Mouse (Mus musculus) embryonic facial prominence, embryonic 13.5 days (tissue): ENCODE measurements at regions not wholly inside any gene's neighbourhood (a gene's known extent, or its start where the extent isn't known, plus 50 kb on each side); places are given as distances from the start of the nearest gene placed in this dataset.
A peak's percentile ranks its signal among the peaks of the same experiment; 100 is the strongest.

Source experiments
- ATAC-seq: fragments of 200-750 bp; cut with Nextera tagmentation; 2 replicates; pipeline ENCODE4 v1.8.0; 2017; ENCODE audit warnings: low read depth; ENCODE audit not compliant: insufficient number of reproducible peaks, insufficient read depth, low FRiP score, low TSS enrichment
- H3K27ac ChIP-seq: fragments of 300-500 bp; sonication (generic); 2 replicates; pipeline ENCODE4 v1.5.1; 2015; ENCODE audit warnings: moderate library complexity, mild to moderate bottlenecking, inconsistent platforms
- H3K27me3 ChIP-seq: fragments of 300-500 bp; sonication (generic); 2 replicates; pipeline ENCODE4 v1.6.1; 2015; ENCODE audit warnings: mild to moderate bottlenecking, inconsistent platforms
- H3K36me3 ChIP-seq: fragments of 300-500 bp; sonication (generic); 2 replicates; pipeline ENCODE4 v1.6.1; 2015; ENCODE audit warnings: mild to moderate bottlenecking, inconsistent platforms
- H3K4me1 ChIP-seq: fragments of 300-500 bp; sonication (generic); 2 replicates; pipeline ENCODE4 v1.6.1; 2015; ENCODE audit warnings: inconsistent platforms
- H3K4me2 ChIP-seq: fragments of 300-500 bp; sonication (generic); 2 replicates; pipeline ENCODE4 v1.6.1; 2015; ENCODE audit warnings: moderate library complexity, mild to moderate bottlenecking, inconsistent platforms
- H3K4me3 ChIP-seq: fragments of 300-500 bp; sonication (generic); 2 replicates; pipeline ENCODE4 v1.5.1; 2015; ENCODE audit warnings: mild to moderate bottlenecking, inconsistent platforms
- H3K9ac ChIP-seq: fragments of 300-500 bp; sonication (generic); 2 replicates; pipeline ENCODE4 v1.6.1; 2015; ENCODE audit warnings: mild to moderate bottlenecking, inconsistent platforms
- H3K9me3 ChIP-seq: fragments of 300-500 bp; sonication (generic); 2 replicates; pipeline ENCODE4 v1.6.1; 2016; ENCODE audit warnings: inconsistent platforms
- WGBS: fragments of 180-500 bp; shearing (Covaris S2); methylation state at CpG from one replicate; pipeline ENCODE4 v1.1.7; 2015; ENCODE audit warnings: mixed read lengths; 5-methylcytosine and 5-hydroxymethylcytosine counted together

DNA sequence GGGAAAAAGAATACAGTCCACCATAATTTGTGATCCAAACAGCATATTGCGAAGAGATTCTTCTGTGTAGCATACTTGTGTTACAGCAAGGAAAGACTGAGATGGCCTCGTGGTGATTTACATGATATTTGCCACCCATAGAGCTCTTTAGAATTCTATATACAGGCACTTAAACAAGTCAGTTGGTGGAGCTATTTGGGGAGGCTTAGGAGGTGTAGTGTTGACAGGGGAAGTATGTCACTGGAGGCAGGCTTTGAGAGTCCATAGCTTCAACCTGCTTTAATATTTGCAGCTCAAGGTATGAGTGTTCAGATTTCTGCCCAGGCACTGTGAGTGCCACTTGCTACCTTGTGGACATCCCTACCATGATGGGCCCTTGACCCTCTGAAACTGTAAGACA, 187.3 kb downstream of the Ostf1 start:
- no peaks in the 10 kb centered on the region for H3K4me1 ChIP-seq
- WGBS = 67% methylated on average over 2 of the region's 2 CpGs
- ATAC-seq = no peak

DNA sequence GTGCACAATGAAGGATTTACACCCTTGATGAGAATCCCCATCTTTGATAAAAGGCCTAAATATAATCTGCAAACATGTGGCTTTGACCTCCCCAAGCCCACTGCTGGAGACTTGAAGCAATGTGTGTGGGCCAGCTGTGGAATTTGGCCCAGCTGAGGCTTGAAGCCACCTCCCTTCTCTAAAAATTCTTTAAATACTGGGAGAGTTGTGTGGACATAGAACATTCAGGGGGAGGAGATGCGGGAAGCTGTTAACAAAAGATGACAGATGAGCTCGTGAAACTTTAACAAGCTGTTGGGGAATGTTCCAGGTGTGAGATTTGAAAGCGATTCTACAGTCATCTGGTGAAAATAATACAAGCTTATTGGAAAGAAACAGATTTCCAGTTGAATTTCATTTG, 195.3 kb downstream of the Ostf1 start:
- H3K4me3 ChIP-seq = no peak overlapping the region
- 45% methylated on average over 3 of the region's 3 CpGs for WGBS
- no peak overlapping the region for H3K4me2 ChIP-seq
- no peak for ATAC-seq
- no peak overlapping the region for H3K27ac ChIP-seq
- no peak overlapping the region for H3K9ac ChIP-seq
- H3K4me1 ChIP-seq = no peaks in the 10 kb centered on the region
- no peaks in the 10 kb centered on the region for H3K27me3 ChIP-seq
- H3K36me3 ChIP-seq = no peaks in the 10 kb centered on the region
- no peaks in the 10 kb centered on the region for H3K9me3 ChIP-seq

More for the DNA sequence above, 187.3 kb downstream of the Ostf1 start:
- no peaks in the 10 kb centered on the region for H3K9me3 ChIP-seq
- no peaks in the 10 kb centered on the region for H3K27me3 ChIP-seq
- no peak overlapping the region for H3K27ac ChIP-seq
- H3K4me2 ChIP-seq = no peak overlapping the region
- no peak overlapping the region for H3K4me3 ChIP-seq
- no peaks in the 10 kb centered on the region for H3K36me3 ChIP-seq
- H3K9ac ChIP-seq = no peak overlapping the region

DNA sequence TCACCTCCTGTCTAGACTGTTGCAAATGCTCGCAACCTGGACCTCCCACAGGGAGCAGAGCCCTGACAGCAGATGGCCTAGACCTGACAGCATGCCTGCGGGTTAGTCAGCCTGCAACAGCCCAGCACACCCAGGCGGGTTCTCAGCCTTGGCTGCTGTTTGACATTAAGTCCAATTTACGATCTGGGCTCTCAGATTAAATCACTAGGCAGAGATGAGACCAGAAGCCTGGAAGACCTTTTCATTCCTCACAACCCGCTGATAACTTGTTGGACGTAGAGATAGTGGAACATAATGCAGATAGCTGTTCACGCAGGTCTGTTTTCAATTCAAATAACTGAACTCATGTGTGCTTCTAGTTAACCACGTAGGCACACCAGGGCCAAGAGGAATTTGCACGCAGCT, 211.2 kb downstream of the Ostf1 start:
- no peak overlapping the region for H3K4me2 ChIP-seq

DNA sequence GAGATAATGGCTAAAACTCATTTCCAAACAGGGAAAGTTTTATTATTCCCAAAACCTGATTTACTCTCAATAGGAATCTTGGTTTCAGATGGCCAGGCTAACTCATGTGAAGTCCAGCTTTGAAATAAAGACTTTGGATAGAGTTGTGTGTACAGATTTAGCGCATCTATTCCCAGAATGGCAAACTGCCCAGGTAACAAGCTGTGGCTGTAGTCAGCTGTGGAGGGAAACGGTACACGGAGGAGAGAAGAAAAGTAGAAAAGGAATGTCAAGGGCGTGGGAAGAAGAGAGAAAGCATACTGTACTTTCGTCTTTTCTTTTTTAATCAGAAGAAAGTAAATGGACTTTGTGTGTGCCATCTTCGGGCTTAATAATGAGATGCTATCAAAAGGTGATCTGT, 213.1 kb downstream of the Ostf1 start:
- H3K4me1 ChIP-seq = peaks cover 7% of the 10 kb centered on the region
- no peaks in the 10 kb centered on the region for H3K27me3 ChIP-seq
- no peak overlapping the region for H3K9ac ChIP-seq
- H3K27ac ChIP-seq = no peak overlapping the region
- H3K9me3 ChIP-seq = no peaks in the 10 kb centered on the region
- WGBS = 82% methylated on average over 6 of the region's 6 CpGs
- H3K36me3 ChIP-seq = no peaks in the 10 kb centered on the region
- H3K4me2 ChIP-seq = no peak overlapping the region
- H3K4me3 ChIP-seq = no peak overlapping the region
- ATAC-seq = no peak

More for the DNA sequence above, 211.2 kb downstream of the Ostf1 start:
- ATAC-seq = no peak
- Histone ChIP-seq H3K27ac (0 out of 2 replicates have a peak overlapping the region, but pooled peaks have one; percentile 1), H3K4me1 (peaks cover 7% of the 10 kb centered on the region), H3K36me3 (no peaks in the 10 kb centered on the region), H3K4me3 (no peak overlapping the region), H3K27me3 (no peaks in the 10 kb centered on the region), H3K9ac (no peak overlapping the region), H3K9me3 (no peaks in the 10 kb centered on the region)
- 18% methylated on average over 9 of the region's 9 CpGs for WGBS

DNA sequence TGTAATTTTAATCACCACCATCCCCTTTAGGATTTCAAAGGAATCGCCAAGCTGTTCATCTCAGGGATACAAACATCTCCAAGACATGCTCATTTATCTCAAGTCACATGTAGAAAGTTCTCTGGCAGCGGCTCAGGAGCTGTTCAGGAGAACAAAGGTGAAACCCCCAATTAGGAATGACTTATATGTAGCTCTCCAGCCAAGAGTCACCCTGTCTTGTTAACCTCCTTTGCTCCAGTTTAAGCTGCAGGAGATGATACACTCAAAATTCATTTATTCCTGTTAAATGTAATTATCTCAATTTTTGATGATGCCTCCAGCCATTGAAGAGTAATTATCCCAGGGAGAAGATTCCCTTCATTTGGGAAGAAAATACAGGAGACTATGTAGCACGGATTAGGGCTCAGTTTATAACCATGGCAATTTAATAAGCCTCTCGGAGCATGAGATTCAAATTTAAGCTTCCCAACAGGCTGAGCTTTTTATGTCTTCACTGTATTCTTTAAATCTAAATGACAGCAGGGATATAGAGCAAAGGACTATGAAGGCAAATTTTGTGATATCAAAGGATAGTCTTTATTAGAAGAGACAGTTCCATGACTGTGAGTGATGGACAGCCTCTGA, 254.0 kb downstream of the Ostf1 start:
- H3K27me3 ChIP-seq = no peaks in the 10 kb centered on the region
- H3K27ac ChIP-seq = no peak overlapping the region
- H3K4me3 ChIP-seq = no peak overlapping the region
- H3K9ac ChIP-seq = no peak overlapping the region
- no peak overlapping the region for H3K4me2 ChIP-seq
- ATAC-seq = no peak
- no peaks in the 10 kb centered on the region for H3K36me3 ChIP-seq
- WGBS = 47% methylated on average over 4 of the region's 4 CpGs
- H3K4me1 ChIP-seq = no peaks in the 10 kb centered on the region
- no peaks in the 10 kb centered on the region for H3K9me3 ChIP-seq

DNA sequence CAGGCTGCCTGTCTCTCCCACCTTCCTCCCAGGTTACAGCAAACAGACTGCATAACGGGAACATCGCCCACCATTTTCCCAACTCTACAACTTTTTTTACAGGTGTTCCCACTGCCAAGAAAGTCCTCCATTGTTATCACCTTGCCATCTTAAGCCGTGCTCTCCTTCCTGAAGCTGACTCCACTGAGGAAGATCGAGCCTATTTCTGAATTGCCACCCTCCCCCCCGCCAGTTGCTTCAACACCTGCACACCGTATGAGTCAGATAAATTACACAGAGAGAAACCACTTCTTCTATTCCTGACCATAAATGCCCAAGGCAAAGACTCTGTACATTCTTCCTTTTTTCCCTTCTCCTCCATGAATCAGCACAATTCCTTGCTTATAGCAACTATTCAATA, 263.0 kb downstream of the Ostf1 start:
- Histone ChIP-seq H3K9ac (no peak overlapping the region), H3K4me2 (no peak overlapping the region), H3K27ac (no peak overlapping the region), H3K9me3 (no peaks in the 10 kb centered on the region), H3K27me3 (no peaks in the 10 kb centered on the region), H3K4me1 (no peaks in the 10 kb centered on the region), H3K4me3 (no peak overlapping the region), H3K36me3 (no peaks in the 10 kb centered on the region)
- no peak for ATAC-seq
- 85% methylated on average over 6 of the region's 6 CpGs for WGBS

DNA sequence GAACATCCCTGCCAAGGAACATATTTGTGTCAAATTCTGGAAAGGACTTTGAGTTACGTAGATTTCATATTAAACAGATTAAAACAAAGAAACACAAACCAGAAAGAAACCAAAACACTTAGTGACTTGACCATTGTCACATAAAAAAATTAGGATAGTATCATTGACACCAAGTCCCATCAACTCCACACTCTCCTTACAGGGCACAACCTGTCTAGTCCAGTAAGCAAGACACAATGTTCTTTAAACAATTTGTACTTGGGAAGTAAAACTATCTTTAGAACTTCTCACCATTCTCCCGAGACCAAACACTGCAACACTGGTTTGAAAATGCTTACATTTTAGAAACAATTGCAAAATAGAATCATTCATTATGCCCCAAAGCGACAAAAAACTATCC, 277.7 kb downstream of the Ostf1 start:
- 88% methylated on average over 3 of the region's 3 CpGs for WGBS
- Histone ChIP-seq H3K36me3 (no peaks in the 10 kb centered on the region), H3K4me3 (no peak overlapping the region), H3K27me3 (no peaks in the 10 kb centered on the region), H3K27ac (no peak overlapping the region), H3K9me3 (no peaks in the 10 kb centered on the region), H3K4me1 (no peaks in the 10 kb centered on the region), H3K9ac (no peak overlapping the region), H3K4me2 (no peak overlapping the region)
- ATAC-seq = no peak

DNA sequence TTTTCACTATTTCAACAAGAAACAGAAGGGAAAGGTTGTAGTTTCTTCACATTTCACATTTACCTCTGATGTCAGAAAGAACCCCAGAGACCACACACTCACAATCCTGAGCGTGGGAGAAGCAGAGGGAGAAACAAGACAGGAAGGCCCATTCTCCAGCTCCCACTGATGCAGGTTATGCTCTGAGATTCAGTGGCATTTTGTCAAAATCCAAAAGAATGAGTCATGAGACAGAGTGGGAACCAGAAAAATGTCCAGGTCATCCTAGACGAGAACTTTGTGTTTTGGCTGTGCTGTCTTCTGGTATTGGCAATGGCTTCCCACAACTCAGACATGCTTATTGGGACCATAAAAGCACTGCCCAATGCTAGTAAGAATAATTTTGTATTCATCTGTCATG, 285.9 kb downstream of the Ostf1 start:
- no peaks in the 10 kb centered on the region for H3K27me3 ChIP-seq
- ATAC-seq = no peak
- no peak overlapping the region for H3K27ac ChIP-seq
- peaks cover 13% of the 10 kb centered on the region for H3K4me1 ChIP-seq
- H3K4me3 ChIP-seq = no peak overlapping the region
- 89% methylated on average over 2 of the region's 2 CpGs for WGBS
- no peaks in the 10 kb centered on the region for H3K36me3 ChIP-seq
- H3K4me2 ChIP-seq = no peak overlapping the region
- no peak overlapping the region for H3K9ac ChIP-seq
- no peaks in the 10 kb centered on the region for H3K9me3 ChIP-seq

DNA sequence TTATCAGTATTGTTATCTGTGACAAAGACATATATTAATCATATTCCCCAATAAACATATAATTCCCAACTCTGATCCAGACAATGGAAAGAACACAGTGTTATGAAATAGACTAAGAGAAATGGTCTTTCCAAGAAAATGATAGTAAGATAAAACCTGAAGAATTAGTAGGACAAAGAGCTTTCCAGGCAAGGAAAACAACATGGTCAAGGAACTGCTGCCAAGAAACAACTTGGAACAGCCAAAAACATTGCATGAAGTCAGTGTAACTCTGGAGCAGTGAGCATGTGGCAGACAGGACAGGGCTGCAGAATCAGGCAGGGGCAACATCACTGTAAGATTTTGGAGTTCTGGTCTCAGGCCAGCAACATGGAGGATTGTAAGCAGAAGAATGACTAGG, 288.0 kb downstream of the Ostf1 start:
- H3K9ac ChIP-seq = no peak overlapping the region
- H3K4me2 ChIP-seq = no peak overlapping the region
- ATAC-seq = no peak

DNA sequence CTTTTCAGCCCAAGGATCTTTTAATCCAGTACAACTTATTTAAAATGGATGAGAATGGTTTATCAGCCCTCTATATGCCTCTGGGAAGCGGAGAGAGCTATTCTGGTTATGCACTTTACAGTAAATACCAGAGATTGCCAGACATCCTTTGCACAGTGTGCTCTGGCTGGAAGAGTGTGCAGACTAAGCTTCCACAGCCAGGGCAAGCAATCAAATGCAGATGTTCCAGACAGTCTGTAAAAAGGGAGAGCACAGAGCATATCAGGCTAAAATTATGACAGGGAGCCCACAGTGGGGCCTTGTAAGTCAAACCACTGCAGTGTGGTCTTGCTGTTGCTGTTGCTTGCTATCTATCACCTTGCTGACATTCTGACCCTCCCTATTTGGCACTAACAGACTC, 288.6 kb downstream of the Ostf1 start:
- no peak for ATAC-seq
- 49% methylated on average over 1 of the region's 1 CpGs for WGBS

More for the DNA sequence above, 288.0 kb downstream of the Ostf1 start:
- peak overlapping the region; percentile 28; the same call in 1 of the 2 replicates for H3K27ac ChIP-seq
- H3K27me3 ChIP-seq = no peaks in the 10 kb centered on the region
- H3K36me3 ChIP-seq = no peaks in the 10 kb centered on the region
- H3K4me1 ChIP-seq = peaks cover 13% of the 10 kb centered on the region
- no peak overlapping the region for H3K4me3 ChIP-seq
- no peaks in the 10 kb centered on the region for H3K9me3 ChIP-seq

DNA sequence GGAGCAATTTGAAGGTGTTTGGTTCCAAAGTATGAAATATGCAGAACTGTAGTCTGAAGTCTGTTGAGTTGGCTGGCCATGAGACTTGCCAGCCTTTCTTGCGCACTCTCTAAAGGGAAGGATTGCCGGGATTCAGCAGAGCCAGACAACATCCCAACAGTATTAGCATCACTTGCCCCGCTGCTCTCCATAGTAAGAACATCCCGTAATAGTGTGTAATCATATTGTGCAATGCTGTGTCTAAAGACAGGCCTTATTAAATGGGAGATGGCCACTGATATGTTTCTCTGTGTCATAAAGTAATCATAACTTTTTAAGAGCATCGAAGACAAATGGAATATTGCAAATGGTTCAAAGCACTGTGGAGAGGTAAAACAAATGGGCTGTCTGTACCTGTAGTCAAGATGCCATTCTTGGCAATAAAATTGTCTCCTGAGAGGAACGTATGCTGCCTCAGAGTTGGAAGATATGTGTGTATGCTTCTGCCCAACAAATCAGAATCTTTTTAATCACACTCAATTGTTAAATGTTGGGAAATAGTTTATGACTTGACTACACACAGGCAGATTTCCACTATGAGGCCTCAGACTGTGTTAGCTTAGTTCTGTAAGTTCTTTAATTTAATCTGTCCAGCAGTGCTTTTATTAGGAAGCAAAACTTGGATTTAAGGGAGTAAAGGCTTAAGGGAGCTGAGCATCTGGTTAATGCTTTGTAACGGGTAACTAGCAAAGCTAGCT, 293.6 kb downstream of the Ostf1 start:
- WGBS = 88% methylated on average over 7 of the region's 7 CpGs
- Histone ChIP-seq H3K9me3 (no peaks in the 10 kb centered on the region), H3K36me3 (no peaks in the 10 kb centered on the region), H3K4me2 (no peak overlapping the region), H3K27ac (no peak overlapping the region), H3K27me3 (no peaks in the 10 kb centered on the region), H3K4me1 (peaks cover 14% of the 10 kb centered on the region), H3K9ac (no peak overlapping the region), H3K4me3 (no peak overlapping the region)
- ATAC-seq = no peak

More for the DNA sequence above, 288.6 kb downstream of the Ostf1 start:
- H3K4me2 ChIP-seq = no peak overlapping the region
- H3K9ac ChIP-seq = no peak overlapping the region
- H3K27ac ChIP-seq = peak overlapping the region; percentile 28; the same call in 1 of the 2 replicates
- no peak overlapping the region for H3K4me3 ChIP-seq
- H3K4me1 ChIP-seq = peaks cover 13% of the 10 kb centered on the region
- no peaks in the 10 kb centered on the region for H3K9me3 ChIP-seq
- H3K36me3 ChIP-seq = no peaks in the 10 kb centered on the region
- no peaks in the 10 kb centered on the region for H3K27me3 ChIP-seq

DNA sequence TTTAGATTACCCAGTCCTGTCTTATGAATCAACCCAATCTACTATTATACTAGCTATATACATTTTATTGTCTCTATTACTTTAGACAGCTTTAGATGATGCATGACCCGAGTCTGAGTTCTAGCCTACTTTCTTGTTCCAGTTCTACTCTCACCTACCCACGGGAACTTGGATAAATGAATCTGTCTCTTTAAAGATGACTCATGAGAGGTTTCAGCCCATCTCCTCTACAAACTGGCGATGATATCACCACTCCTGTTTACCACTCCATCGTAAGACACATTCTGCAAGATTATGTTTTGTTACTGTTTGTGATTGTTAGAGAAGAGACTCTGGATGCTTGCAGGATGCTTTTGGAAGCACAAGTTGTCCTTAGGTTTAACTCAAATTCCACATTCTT, 295.0 kb downstream of the Ostf1 start:
- peaks cover 13% of the 10 kb centered on the region for H3K4me1 ChIP-seq
- 86% methylated on average over 4 of the region's 4 CpGs for WGBS
- no peak overlapping the region for H3K27ac ChIP-seq
- no peaks in the 10 kb centered on the region for H3K27me3 ChIP-seq
- ATAC-seq = no peak
- no peaks in the 10 kb centered on the region for H3K9me3 ChIP-seq
- no peak overlapping the region for H3K9ac ChIP-seq
- no peak overlapping the region for H3K4me2 ChIP-seq
- no peaks in the 10 kb centered on the region for H3K36me3 ChIP-seq
- no peak overlapping the region for H3K4me3 ChIP-seq
